Mouse (Mus musculus) cerebellum, adult 2 months (tissue): ENCODE data around the gene Pparg. TPM values are rescaled to one million over a fixed set of nuclear protein-coding genes. Genes with fewer than 3 reads are reported as not detected.

Experiments
- DNase-seq, 2 experiments: peaks; one replicate each; pipeline ENCODE4 v3.0.0; 2021
- H3K27ac ChIP-seq: fragments of 200-500 bp; 2 replicates; pipeline ENCODE4 v1.5.1; 2012; ENCODE audit warnings: low read length, control low read depth, inconsistent platforms; ENCODE audit not compliant: insufficient read depth
- H3K27me3 ChIP-seq: fragments of 200-500 bp; 2 replicates; pipeline ENCODE4 v1.6.1; 2012; ENCODE audit warnings: inconsistent platforms, mild to moderate bottlenecking, low read length, moderate library complexity; ENCODE audit not compliant: control insufficient read depth, insufficient read depth
- H3K4me1 ChIP-seq: fragments of 200-500 bp; 2 replicates; pipeline ENCODE4 v1.6.1; 2011; ENCODE audit warnings: low read length; ENCODE audit not compliant: control insufficient read depth, insufficient read depth
- H3K4me3 ChIP-seq: fragments of 200-500 bp; replicated peaks from 2 replicates; pipeline ENCODE3; 2011; ENCODE audit warnings: mild to moderate bottlenecking, low read depth, low read length, control low read depth; ENCODE audit not compliant: insufficient read depth
- CTCF ChIP-seq: fragments of 200-500 bp; IDR thresholded peaks from 2 replicates; pipeline ENCODE4 v1.5.1; 2011; ENCODE audit warnings: low read depth, mild to moderate bottlenecking, control low read depth, low read length, moderate library complexity, borderline replicate concordance; ENCODE audit not compliant: insufficient read depth
- POLR2A ChIP-seq: fragments of 200-500 bp; IDR thresholded peaks from 2 replicates; pipeline ENCODE4 v1.6.1; 2011; ENCODE audit warnings: low read length, control low read depth, borderline replicate concordance; ENCODE audit not compliant: insufficient read depth
- WGBS: fragments of 180-500 bp; shearing (Covaris S2); methylation state at CpG from one replicate; pipeline ENCODE4 v1.1.7; 2018; 5-methylcytosine and 5-hydroxymethylcytosine counted together
- polyA plus RNA-seq: library from polyadenylated mRNA; depleted of rRNA; stranded (reverse); fragments of >200 nt; gene quantifications from 2 replicates; pipeline ENCODE4 v1.2.3, GENCODE M21; 2012

The Pparg gene
- polyA plus RNA-seq, 1 experiment, result 2.1 TPM

DNA sequence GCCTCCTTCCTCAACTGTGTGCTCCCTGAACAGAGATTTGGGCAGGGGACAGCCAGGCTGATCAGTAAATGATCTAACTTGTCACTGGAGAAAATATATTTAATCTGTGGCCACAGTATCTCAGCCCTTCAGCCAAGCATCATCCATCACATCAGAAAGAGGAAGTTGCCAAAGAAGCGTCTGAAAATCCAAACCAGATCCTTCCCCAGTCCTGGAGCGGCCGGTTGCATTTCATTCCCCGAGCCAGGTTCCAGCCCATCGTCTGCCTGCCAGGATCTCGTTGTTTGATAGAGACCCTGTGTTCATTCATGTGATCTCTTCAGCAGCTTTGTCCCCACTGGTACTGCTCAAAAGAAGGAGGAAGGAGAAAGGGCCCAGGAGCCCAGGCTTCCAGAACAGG lies 124.9 kb downstream of the Pparg start:
- no peak for TF ChIP-seq POLR2A
- TF ChIP-seq CTCF, result no peak
- 57% methylated on average over 6 of the region's 6 CpGs for WGBS
- H3K4me3 ChIP-seq, result no peak overlapping the region
- no peak for DNase-seq
- H3K27me3 ChIP-seq, result no peaks in the 10 kb centered on the region
- H3K4me1 ChIP-seq, result no peaks in the 10 kb centered on the region
- H3K27ac ChIP-seq, result no peak overlapping the region

DNA sequence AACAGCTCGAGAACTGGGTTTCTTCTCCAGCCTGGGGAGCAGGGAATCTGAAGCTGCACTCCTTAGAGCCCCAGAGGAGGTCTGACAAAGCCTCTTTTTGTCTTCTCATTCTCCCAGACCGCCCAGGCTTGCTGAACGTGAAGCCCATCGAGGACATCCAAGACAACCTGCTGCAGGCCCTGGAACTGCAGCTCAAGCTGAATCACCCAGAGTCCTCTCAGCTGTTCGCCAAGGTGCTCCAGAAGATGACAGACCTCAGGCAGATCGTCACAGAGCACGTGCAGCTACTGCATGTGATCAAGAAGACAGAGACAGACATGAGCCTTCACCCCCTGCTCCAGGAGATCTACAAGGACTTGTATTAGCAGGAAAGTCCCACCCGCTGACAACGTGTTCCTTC lies 129.1 kb downstream of the Pparg start:
- no peak for TF ChIP-seq POLR2A
- TF ChIP-seq CTCF, result no peak
- Histone ChIP-seq H3K4me1 (peaks cover 21% of the 10 kb centered on the region), H3K4me3 (no peak overlapping the region), H3K27me3 (no peaks in the 10 kb centered on the region), H3K27ac (no peak overlapping the region)
- DNase-seq, result no peak
- WGBS, result 89% methylated on average over 9 of the region's 9 CpGs

DNA sequence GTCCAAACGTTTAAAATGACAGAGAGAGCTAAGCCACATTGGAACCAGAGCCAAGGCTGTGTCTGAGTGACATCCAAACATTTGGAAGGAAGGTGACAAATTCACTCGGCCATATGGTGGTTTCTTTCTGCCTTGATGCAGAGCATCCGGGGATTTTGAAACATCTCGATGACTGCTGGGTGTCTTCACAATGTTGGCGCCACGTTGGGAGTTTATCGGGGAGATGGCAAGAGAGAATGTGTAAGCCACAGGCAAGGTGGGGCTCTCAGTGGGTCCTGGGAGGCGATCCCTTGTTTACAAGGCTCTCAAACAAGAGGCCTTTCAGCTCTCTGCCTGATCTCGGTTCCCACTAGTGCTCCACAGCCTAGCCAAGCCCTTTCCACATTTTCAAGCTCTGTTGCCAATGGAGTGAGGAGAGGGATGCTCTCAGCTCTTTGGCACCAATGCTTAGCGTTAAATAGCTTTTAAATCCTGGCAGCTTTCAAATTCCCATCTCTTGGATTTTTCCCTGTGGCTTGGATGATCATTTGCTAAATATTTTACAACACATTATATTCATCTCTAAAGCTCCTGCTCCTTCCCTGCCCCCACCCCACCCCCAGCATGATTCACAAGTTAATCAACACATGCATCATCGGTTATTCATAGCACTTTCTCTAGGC lies 132.3 kb downstream of the Pparg start:
- Histone ChIP-seq H3K27me3 (no peaks in the 10 kb centered on the region), H3K4me3 (no peak overlapping the region), H3K4me1 (peaks cover 21% of the 10 kb centered on the region), H3K27ac (peak overlapping the region; percentile 61)
- 6% methylated on average over 11 of the region's 11 CpGs for WGBS
- no peak for TF ChIP-seq CTCF
- no peak for TF ChIP-seq POLR2A
- peak; percentile 76 to 85 for DNase-seq

DNA sequence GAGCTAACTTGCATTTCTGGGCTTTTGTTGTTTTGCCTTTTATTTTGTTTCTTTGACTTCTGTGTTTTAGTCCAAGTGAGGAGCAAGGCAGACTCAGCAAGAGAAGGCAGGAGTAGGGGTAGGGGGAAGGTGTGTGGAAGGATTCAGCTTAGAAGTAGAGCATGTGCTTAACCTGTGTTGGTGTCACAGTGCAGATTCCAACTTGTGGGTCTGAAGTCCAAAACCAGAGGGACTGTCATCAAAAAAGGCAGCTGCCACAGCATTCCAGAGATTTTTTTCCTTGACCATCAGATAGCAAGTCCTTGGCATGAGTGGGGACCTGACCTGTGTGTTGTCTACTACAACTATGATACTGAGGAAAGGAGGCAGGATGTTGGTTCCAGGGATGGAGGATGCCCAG lies 133.1 kb downstream of the Pparg start:
- Histone ChIP-seq H3K4me1 (peaks cover 21% of the 10 kb centered on the region), H3K27ac (no peak overlapping the region), H3K27me3 (no peaks in the 10 kb centered on the region), H3K4me3 (no peak overlapping the region)
- TF ChIP-seq CTCF (no peak), POLR2A (no peak)
- DNase-seq, result no peak

DNA sequence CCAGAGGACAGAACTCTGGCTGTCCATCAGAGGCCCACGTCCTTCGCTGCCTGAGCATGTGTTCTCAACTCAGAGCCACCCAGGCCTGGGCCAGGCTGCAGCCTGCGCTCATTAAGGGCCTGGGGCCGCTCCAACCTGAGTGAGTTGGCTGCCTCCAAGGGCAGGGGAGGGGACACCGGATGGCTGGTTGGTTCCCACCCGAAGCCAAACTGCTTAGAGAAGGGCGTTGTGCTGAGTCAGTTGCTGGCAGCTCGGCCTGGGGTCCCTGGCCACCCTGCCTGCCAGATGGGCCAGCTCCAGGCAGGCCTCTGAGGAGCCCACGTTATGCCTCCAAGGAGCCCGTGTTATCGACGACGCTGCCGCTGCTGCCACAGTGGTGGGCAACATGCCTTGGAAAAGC lies 138.8 kb downstream of the Pparg start:
- no peak for TF ChIP-seq CTCF
- no peak for TF ChIP-seq POLR2A
- peak; percentile 28 to 37 for DNase-seq
- Histone ChIP-seq H3K27ac (no peak overlapping the region), H3K4me3 (no peak overlapping the region), H3K4me1 (no peaks in the 10 kb centered on the region), H3K27me3 (no peaks in the 10 kb centered on the region)
- 32% methylated on average over 14 of the region's 14 CpGs for WGBS

DNA sequence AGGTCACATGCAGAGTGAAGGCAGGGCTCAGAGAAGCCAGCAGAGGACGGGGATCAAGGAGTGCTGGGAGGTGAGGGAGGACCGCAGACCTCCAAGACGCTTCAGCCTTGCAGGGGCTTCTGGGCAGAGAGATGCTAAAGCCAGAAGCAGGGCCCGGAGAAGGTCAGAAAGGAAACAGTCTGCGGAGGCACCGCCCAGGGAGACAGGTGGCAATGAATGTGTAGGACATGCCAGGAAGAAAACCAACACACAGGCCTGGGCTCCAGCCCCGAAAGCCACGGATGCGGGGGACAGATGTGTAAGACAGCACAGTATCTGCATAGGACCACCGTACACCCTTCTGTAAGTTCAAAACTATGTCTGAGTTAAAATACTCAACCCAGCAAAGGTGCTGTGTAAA lies 139.5 kb downstream of the Pparg start:
- Histone ChIP-seq H3K4me1 (no peaks in the 10 kb centered on the region), H3K4me3 (no peak overlapping the region), H3K27ac (no peak overlapping the region), H3K27me3 (no peaks in the 10 kb centered on the region)
- no peak for DNase-seq
- WGBS, result 67% methylated on average over 10 of the region's 10 CpGs
- TF ChIP-seq CTCF (no peak), POLR2A (no peak)

DNA sequence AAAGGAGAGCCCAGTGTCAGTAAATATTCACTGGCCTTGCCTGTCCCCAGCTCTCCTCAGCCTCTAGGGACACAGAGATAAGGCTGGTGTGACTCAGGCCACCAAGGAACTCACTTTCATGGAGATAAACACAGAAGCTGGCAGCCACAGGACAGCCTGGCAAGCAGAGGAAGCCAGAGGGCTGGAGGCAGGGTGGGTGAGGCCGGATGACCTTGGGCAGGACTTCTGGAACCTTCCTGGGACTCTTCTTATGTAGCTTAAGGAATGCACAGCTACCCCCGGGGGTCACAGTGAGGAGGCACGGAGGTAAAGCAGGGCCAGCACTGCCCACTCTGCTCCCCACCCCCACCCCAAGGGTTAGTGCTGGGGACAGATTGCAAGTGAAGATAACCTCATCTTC lies 140.4 kb downstream of the Pparg start:
- no peaks in the 10 kb centered on the region for H3K4me1 ChIP-seq
- H3K4me3 ChIP-seq, result no peak overlapping the region
- DNase-seq, result no peak
- no peak for TF ChIP-seq POLR2A
- no peak for TF ChIP-seq CTCF
- no peaks in the 10 kb centered on the region for H3K27me3 ChIP-seq
- 43% methylated on average over 3 of the region's 3 CpGs for WGBS
- H3K27ac ChIP-seq, result no peak overlapping the region

DNA sequence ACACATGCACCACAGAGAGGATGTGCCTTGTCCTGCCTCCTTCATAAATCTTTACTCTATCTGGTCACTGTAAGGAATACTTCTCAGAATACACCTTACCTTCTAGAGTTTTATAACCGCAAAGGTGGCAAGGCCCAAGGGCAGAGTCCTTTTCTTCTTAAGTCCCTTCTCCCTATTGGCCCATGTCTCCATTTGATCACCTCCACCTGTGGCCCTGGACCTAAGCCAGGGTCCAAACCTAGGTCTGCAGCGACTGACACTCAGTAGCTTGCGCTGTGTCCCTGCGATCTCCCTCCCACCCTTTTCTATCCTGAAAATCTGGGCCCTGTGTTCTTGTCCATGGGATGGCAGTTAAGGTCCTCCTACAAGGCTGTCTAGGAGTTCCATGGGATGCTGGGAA lies 142.3 kb downstream of the Pparg start:
- DNase-seq, result no peak
- TF ChIP-seq POLR2A, result no peak
- no peaks in the 10 kb centered on the region for H3K4me1 ChIP-seq
- 95% methylated on average over 4 of the region's 4 CpGs for WGBS
- no peak overlapping the region for H3K4me3 ChIP-seq
- H3K27me3 ChIP-seq, result no peaks in the 10 kb centered on the region
- no peak overlapping the region for H3K27ac ChIP-seq

DNA sequence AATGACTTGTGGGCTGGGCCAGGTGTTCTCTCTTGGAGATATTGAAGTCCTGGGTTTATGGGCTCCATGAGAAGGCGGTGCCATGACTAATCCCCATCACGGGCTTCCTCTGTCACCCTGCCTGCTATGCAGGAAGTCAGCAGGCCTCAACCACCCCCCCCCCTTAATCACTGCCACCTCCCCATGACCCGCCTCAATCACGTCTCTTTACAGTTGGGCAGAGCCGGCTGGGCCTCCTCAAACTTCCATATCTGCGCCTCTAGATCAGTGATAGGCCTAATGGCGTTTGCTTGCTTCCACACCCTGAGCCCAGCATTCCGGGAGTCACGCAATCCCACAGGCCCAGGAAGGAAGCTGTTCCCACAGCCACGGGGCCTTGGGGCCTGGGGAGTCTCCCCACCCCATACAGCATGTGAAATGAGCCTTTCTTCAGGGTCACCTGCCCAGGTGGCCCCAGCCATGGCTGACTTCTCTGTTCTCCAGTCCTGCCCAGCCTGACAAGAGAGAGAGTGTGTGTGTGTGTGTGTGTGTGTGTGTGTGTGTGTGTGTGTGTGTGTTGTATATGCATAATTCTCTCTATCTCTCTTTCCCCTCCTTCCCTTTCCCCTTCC lies 142.9 kb downstream of the Pparg start:
- Histone ChIP-seq H3K27ac (no peak overlapping the region), H3K4me1 (no peaks in the 10 kb centered on the region), H3K4me3 (no peak overlapping the region), H3K27me3 (no peaks in the 10 kb centered on the region)
- DNase-seq, result no peak
- TF ChIP-seq CTCF (no peak), POLR2A (no peak)
- 98% methylated on average over 10 of the region's 10 CpGs for WGBS
